Comparison of ENCODE assay signal across 18 mouse cellular contexts in genomic region chr2:71161558-71161957, GRCm38 (mm10). TPM values are rescaled to one million over a fixed set of nuclear protein-coding genes. Genes with fewer than 3 reads are reported as not detected.
DNase-seq lines count a peak whose midpoint lies in the region; ATAC-seq and TF ChIP-seq lines count a peak whose summit lies in the region.
"Had no signal": no experiment of that assay in that cellular context is flagged by ENCODE, and none has a peak within 500 bp of the region (broad histone marks: within the 10 kb centered on the region; RNA-seq: fewer than 3 reads in every experiment).

No protein-coding gene starts in this region.

- no peaks in the 10 kb centered on the region for H3K79me2 ChIP-seq in heart, adult 2 months (replicated peaks; ENCODE audit: control insufficient read depth, insufficient read depth, low read length)

- no peak for TF ChIP-seq EP300 in heart, adult 2 months (IDR thresholded peaks at IDR 0.05; ENCODE audit: insufficient read depth, low read depth, low read length)

- H3K9ac ChIP-seq in forebrain, embryonic 14.5 days (ENCODE audit: low read length) = no peak overlapping the region
- H3K9ac ChIP-seq in forebrain, embryonic 12.5 days = no peak overlapping the region
- H3K9ac ChIP-seq in midbrain, embryonic 11.5 days (ENCODE audit: low read length) = no peak overlapping the region
- no peak overlapping the region for H3K9ac ChIP-seq in heart, adult 2 months (ENCODE audit: low read depth, low read length)
- H3K9ac ChIP-seq: heart, embryonic 15.5 days; hindbrain, embryonic 14.5 days had no signal

- H3K27me3 ChIP-seq in forebrain, embryonic 14.5 days (replicated peaks; ENCODE audit: control insufficient read depth, insufficient read depth, low read length) = no peaks in the 10 kb centered on the region
- no peaks in the 10 kb centered on the region for H3K27me3 ChIP-seq in forebrain, embryonic 12.5 days
- H3K27me3 ChIP-seq in midbrain, embryonic 11.5 days (ENCODE audit: control insufficient read depth, insufficient read depth, low read length) = no peaks in the 10 kb centered on the region
- no peaks in the 10 kb centered on the region for H3K27me3 ChIP-seq in midbrain, embryonic 10.5 days (ENCODE audit: low read depth, poor library complexity, severe bottlenecking)
- no peaks in the 10 kb centered on the region for H3K27me3 ChIP-seq in heart, adult 2 months (ENCODE audit: control insufficient read depth, insufficient read depth, low read length)
- H3K27me3 ChIP-seq: heart, embryonic 15.5 days had no signal

- ATAC-seq in forebrain, embryonic 14.5 days = no peak
- ATAC-seq in forebrain, embryonic 12.5 days (ENCODE audit: low FRiP score) = no peak
- ATAC-seq in midbrain, embryonic 11.5 days (ENCODE audit: low FRiP score) = no peak

- no peak for DNase-seq in forebrain, embryonic 14.5 days (ENCODE audit: low spot score)
- DNase-seq in midbrain, embryonic 11.5 days (ENCODE audit: low spot score, missing footprints) = peak; percentile 73
- no peak for DNase-seq in midbrain, embryonic 10.5 days (ENCODE audit: low spot score)
- DNase-seq in kidney, postnatal 14 days = peak; percentile 43
- DNase-seq in adrenal gland, adult 8-10 months = no peak
- DNase-seq in heart, adult 2 months = no peak
- DNase-seq: adrenal gland, postnatal 25 days; cerebellum, adult 2 months; cerebellum, postnatal 10 days; heart, adult 18-20 months; heart, postnatal 14 days had no signal

- no peak for TF ChIP-seq POLR2A in heart, adult 2 months (IDR thresholded peaks at IDR 0.05; ENCODE audit: insufficient read depth, low read depth, low read length)

- WGBS in forebrain, embryonic 14.5 days = 89% methylated on average over 7 of the region's 7 CpGs
- 84% methylated on average over 7 of the region's 7 CpGs for WGBS in forebrain, embryonic 12.5 days
- 87% methylated on average over 7 of the region's 7 CpGs for WGBS in midbrain, embryonic 11.5 days
- 88% methylated on average over 7 of the region's 7 CpGs for WGBS in midbrain, embryonic 10.5 days
- WGBS in heart, adult 2 months = 86% methylated on average over 7 of the region's 7 CpGs

- H3K4me1 ChIP-seq in forebrain, embryonic 14.5 days (ENCODE audit: control insufficient read depth, insufficient read depth, low read length) = peaks cover 12% of the 10 kb centered on the region
- peaks cover 12% of the 10 kb centered on the region for H3K4me1 ChIP-seq in forebrain, embryonic 12.5 days
- H3K4me1 ChIP-seq in midbrain, embryonic 11.5 days (ENCODE audit: control insufficient read depth, insufficient read depth, low read length) = peaks cover 3% of the 10 kb centered on the region; the same call in 1 of the 2 replicates
- peaks cover 5% of the 10 kb centered on the region; the same call in 1 of the 2 replicates for H3K4me1 ChIP-seq in midbrain, embryonic 10.5 days
- H3K4me1 ChIP-seq in heart, adult 2 months (ENCODE audit: control insufficient read depth, insufficient read depth, low read length) = no peaks in the 10 kb centered on the region

- H3K4me2 ChIP-seq in forebrain, embryonic 14.5 days (ENCODE audit: low read length) = no peak overlapping the region
- no peak overlapping the region for H3K4me2 ChIP-seq in forebrain, embryonic 12.5 days
- H3K4me2 ChIP-seq in midbrain, embryonic 11.5 days = no peak overlapping the region
- H3K4me2 ChIP-seq: heart, embryonic 11.5 days; heart, embryonic 15.5 days; hindbrain, embryonic 14.5 days had no signal

- 0 out of 2 replicates have a peak overlapping the region, but pooled peaks have one; percentile 5 for H3K27ac ChIP-seq in forebrain, embryonic 14.5 days (ENCODE audit: low read depth, low read length)
- no peak overlapping the region for H3K27ac ChIP-seq in forebrain, embryonic 12.5 days
- no peak overlapping the region for H3K27ac ChIP-seq in midbrain, embryonic 11.5 days (ENCODE audit: low read depth, low read length)
- no peak overlapping the region for H3K27ac ChIP-seq in midbrain, embryonic 10.5 days (replicated peaks)
- no peak overlapping the region for H3K27ac ChIP-seq in heart, adult 2 months
- H3K27ac ChIP-seq: embryonic facial prominence, embryonic 10.5 days; heart, embryonic 15.5 days had no signal

- intact Hi-C loops in heart, adult 2 months (cut with DNase I) = no loop called here

- no peaks in the 10 kb centered on the region for H3K36me3 ChIP-seq in forebrain, embryonic 14.5 days (ENCODE audit: control insufficient read depth, insufficient read depth, low read length)
- H3K36me3 ChIP-seq in forebrain, embryonic 12.5 days (replicated peaks) = no peaks in the 10 kb centered on the region
- no peaks in the 10 kb centered on the region for H3K36me3 ChIP-seq in midbrain, embryonic 11.5 days (ENCODE audit: control insufficient read depth, insufficient read depth, low read length)
- H3K36me3 ChIP-seq in midbrain, embryonic 10.5 days = no peaks in the 10 kb centered on the region
- H3K36me3 ChIP-seq in heart, adult 2 months (ENCODE audit: control insufficient read depth, insufficient read depth, low read length) = no peaks in the 10 kb centered on the region
- H3K36me3 ChIP-seq: embryonic facial prominence, embryonic 10.5 days; heart, embryonic 15.5 days had no signal

- TF ChIP-seq CTCF in heart, adult 2 months (IDR thresholded peaks at IDR 0.05) = no peak

- no peaks in the 10 kb centered on the region for H3K9me3 ChIP-seq in forebrain, embryonic 14.5 days (replicated peaks; ENCODE audit: control insufficient read depth, low read length)
- no peaks in the 10 kb centered on the region for H3K9me3 ChIP-seq in forebrain, embryonic 12.5 days
- no peaks in the 10 kb centered on the region for H3K9me3 ChIP-seq in midbrain, embryonic 11.5 days (ENCODE audit: control insufficient read depth, low read length)
- H3K9me3 ChIP-seq in midbrain, embryonic 10.5 days (replicated peaks) = no peaks in the 10 kb centered on the region
- H3K9me3 ChIP-seq: embryonic facial prominence, embryonic 10.5 days; heart, embryonic 15.5 days had no signal

- no peak overlapping the region for H3K4me3 ChIP-seq in forebrain, embryonic 14.5 days (ENCODE audit: low read depth, low read length)
- H3K4me3 ChIP-seq in forebrain, embryonic 12.5 days (replicated peaks) = no peak overlapping the region
- H3K4me3 ChIP-seq in midbrain, embryonic 11.5 days (ENCODE audit: low read depth, low read length) = no peak overlapping the region
- no peak overlapping the region for H3K4me3 ChIP-seq in midbrain, embryonic 10.5 days
- no peak overlapping the region for H3K4me3 ChIP-seq in heart, adult 2 months
- H3K4me3 ChIP-seq: embryonic facial prominence, embryonic 10.5 days; heart, embryonic 15.5 days had no signal

RNA-seq across cellular contexts. Expression of gene Cybrd1, which starts 43.8 kb away (rescaled TPM):
- polyA plus RNA-seq in forebrain, embryonic 14.5 days (2014; fragmentation: Nextera tagmentation; extraction: Ambion mirVana) = 0.55 and 0.69 TPM in 2 replicates
- 0.38 and 0.41 TPM in 2 replicates for polyA plus RNA-seq in forebrain, embryonic 12.5 days (2016; fragmentation: Nextera tagmentation; extraction: Ambion mirVana)
- 0.22 and 0.26 TPM in 2 replicates for polyA plus RNA-seq in midbrain, embryonic 11.5 days (2014; fragmentation: Nextera tagmentation; extraction: Ambion mirVana)
- 0.23 and 0.30 TPM in 2 replicates for polyA plus RNA-seq in midbrain, embryonic 10.5 days (2016; fragmentation: Nextera tagmentation; extraction: Ambion mirVana)
- total RNA-seq in adrenal gland, adult 8-10 months (2022) = 1 to 10 TPM in 2 of 4 experiments, under 1 TPM in 2; 0.73 to 1.2 (median 0.94) TPM
- 1 to 10 TPM; 1.7 to 1.9 TPM for total RNA-seq in heart, adult 2 months (2021)
- polyA plus RNA-seq in heart, adult 2 months (2012; rRNA removed) = 1.5 and 2.6 TPM in 2 replicates
- total RNA-seq: hematopoietic stem cell, adult 5-6 weeks had no signal
- polyA plus RNA-seq: C2C12 had no signal

RNA-seq across cellular contexts. Expression of gene Dync1i2, which starts 49.9 kb away (rescaled TPM):
- 195 and 222 TPM in 2 replicates for polyA plus RNA-seq in forebrain, embryonic 14.5 days (2014; fragmentation: Nextera tagmentation; extraction: Ambion mirVana)
- polyA plus RNA-seq in forebrain, embryonic 12.5 days (2016; fragmentation: Nextera tagmentation; extraction: Ambion mirVana) = 171 and 182 TPM in 2 replicates
- polyA plus RNA-seq in midbrain, embryonic 11.5 days (2014; fragmentation: Nextera tagmentation; extraction: Ambion mirVana) = 189 and 206 TPM in 2 replicates
- polyA plus RNA-seq in midbrain, embryonic 10.5 days (2016; fragmentation: Nextera tagmentation; extraction: Ambion mirVana) = 118 and 143 TPM in 2 replicates
- total RNA-seq in adrenal gland, adult 8-10 months (2022) = 10 to 100 TPM; 90.8 to 98.5 (median 95.7) TPM
- 10 to 100 TPM; 56.2 to 58.7 TPM for total RNA-seq in heart, adult 2 months (2021)
- polyA plus RNA-seq in heart, adult 2 months (2012; rRNA removed) = 19.9 and 35.8 TPM in 2 replicates

Comparison
In these comparisons a context has a peak if more than half of its experiments do, and no peak if none do; other contexts are left out.
1. DNase-seq: peak in midbrain, embryonic 11.5 days (single experiment) and kidney, postnatal 14 days (single experiment); none in forebrain, embryonic 14.5 days (single experiment), midbrain, embryonic 10.5 days (single experiment), adrenal gland, adult 8-10 months (single experiment) and heart, adult 2 months (0 of 2).